Mouse (Mus musculus) hindbrain, embryonic 14.5 days (tissue): Measurements from ENCODE around the gene Dnase1l1. TPM values are rescaled to one million over a fixed set of nuclear protein-coding genes. Genes with fewer than 3 reads are reported as not detected.

ENCODE experiments used
- ATAC-seq: fragments of 200-750 bp; cut with Nextera tagmentation; 2 replicates; pipeline ENCODE4 v1.8.0; 2017; ENCODE audit warnings: moderate number of reproducible peaks, mild to moderate bottlenecking, moderate TSS enrichment, moderate library complexity; ENCODE audit not compliant: low FRiP score
- DNase-seq: peaks from one replicate; pipeline ENCODE4 v3.0.0-alpha.2; 2015; ENCODE audit warnings: low spot score
- H3K27ac ChIP-seq: fragments of 300-500 bp; sonication (generic); 2 replicates; pipeline ENCODE4 v1.5.1; 2014; ENCODE audit warnings: mild to moderate bottlenecking, moderate library complexity
- H3K27me3 ChIP-seq: fragments of 300-500 bp; sonication (generic); 2 replicates; pipeline ENCODE4 v1.6.1; 2014; ENCODE audit warnings: mild to moderate bottlenecking, low read length, mixed read lengths; ENCODE audit not compliant: control insufficient read depth, insufficient read depth
- H3K36me3 ChIP-seq: fragments of 300-500 bp; sonication (generic); replicated peaks from 2 replicates; pipeline ENCODE4 v1.6.1; 2014; ENCODE audit not compliant: control insufficient read depth, insufficient read depth
- H3K4me1 ChIP-seq: fragments of 300-500 bp; sonication (generic); replicated peaks from 2 replicates; pipeline ENCODE4 v1.6.1; 2014; ENCODE audit warnings: antibody characterized with exemption, low read length, mixed read lengths; ENCODE audit not compliant: control insufficient read depth, insufficient read depth
- H3K4me2 ChIP-seq: fragments of 300-500 bp; sonication (generic); replicated peaks from 2 replicates; pipeline ENCODE4 v1.6.1; 2014; ENCODE audit warnings: mild to moderate bottlenecking, moderate library complexity
- H3K4me3 ChIP-seq: fragments of 300-500 bp; sonication (generic); replicated peaks from 2 replicates; pipeline ENCODE4 v1.5.1; 2014; ENCODE audit warnings: mild to moderate bottlenecking, low read length
- H3K9ac ChIP-seq: fragments of 300-500 bp; sonication (generic); 2 replicates; pipeline ENCODE4 v1.6.1; 2014
- H3K9me3 ChIP-seq: fragments of 300-500 bp; sonication (generic); 2 replicates; pipeline ENCODE4 v1.6.1; 2016; ENCODE audit warnings: low read length; ENCODE audit not compliant: control insufficient read depth
- WGBS: fragments of 180-500 bp; shearing (Covaris S2); extraction: QIAGEN DNeasy Blood & Tissue Kit; methylation state at CpG from one replicate; pipeline ENCODE4 v1.1.7; 2014; 5-methylcytosine and 5-hydroxymethylcytosine counted together
- polyA plus RNA-seq: library from polyadenylated mRNA; unstranded; fragments of >200 nt; fragmentation: Nextera tagmentation; extraction: Ambion mirVana; gene quantifications from 2 replicates; pipeline ENCODE4 v1.2.1, GENCODE M21; 2014

The Dnase1l1 gene
- polyA plus RNA-seq, 1 experiment from 2014 or later: 3.6 TPM

DNA sequence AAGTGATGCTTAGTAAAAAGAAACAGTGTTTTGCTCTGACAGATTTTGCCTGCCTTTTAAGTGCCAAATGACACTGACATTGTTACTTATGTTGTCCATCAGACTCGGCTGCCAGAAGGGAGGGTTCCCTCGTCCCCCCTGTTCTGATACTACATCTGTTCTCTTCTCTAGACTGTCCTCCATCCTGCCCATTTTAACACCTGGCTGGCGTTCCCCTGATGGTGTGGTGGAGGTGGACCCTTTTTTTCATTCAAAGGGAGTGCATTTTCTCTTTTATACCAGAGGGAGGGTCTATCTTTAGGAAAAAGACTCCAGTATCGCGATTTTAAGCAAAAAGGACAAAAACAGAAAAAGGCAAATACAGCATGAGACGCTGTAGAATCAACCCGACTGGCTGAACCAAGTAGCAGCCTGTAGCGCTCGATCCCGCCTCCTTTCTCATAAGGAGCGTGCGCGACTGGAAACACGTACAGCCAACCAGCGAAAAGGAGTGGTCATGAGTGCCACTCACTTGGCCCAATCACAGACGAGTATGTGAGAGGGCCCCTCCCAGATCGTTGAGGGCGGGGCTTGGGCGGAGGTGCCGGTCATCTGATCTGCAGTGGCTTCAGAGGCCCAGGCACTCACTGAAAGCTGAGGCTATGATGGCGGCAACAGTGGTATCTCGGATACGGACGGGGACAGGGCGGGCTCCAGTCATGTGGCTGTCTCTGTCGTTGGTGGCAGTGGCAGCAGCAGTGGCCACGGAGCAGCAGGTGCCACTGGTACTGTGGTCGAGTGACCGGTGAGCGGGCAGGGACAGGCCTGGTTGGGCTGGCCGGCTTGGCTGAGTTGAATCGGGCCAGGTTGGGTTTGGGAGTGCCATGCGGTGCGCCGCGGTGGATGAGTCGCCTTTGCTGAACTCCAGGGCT lies 14.7 kb upstream of the Dnase1l1 start, which contains the start of gene Atp6ap1:
Gene Atp6ap1 (plus strand): TSS at position 560 of the 911 bp plus-strand sequence.
- peaks cover 19% of the 10 kb centered on the region; the same call in 1 of the 2 replicates for H3K36me3 ChIP-seq
- 14% methylated on average over 35 of the region's 37 CpGs for WGBS

GRCm38 (mm10) chrX:74293431-74293830 lies 11.3 kb upstream of the Dnase1l1 start:
- H3K4me3 ChIP-seq: no peak overlapping the region
- ATAC-seq: no peak
- 80% methylated on average over 4 of the region's 4 CpGs for WGBS

More for the DNA sequence above, 14.7 kb upstream of the Dnase1l1 start, which contains the start of gene Atp6ap1:
- Histone ChIP-seq H3K27me3 (no peaks in the 10 kb centered on the region), H3K27ac (peak within 1 kb of the TSS; percentile 87), H3K4me2 (peak within 1 kb of the TSS; percentile 69), H3K9me3 (no peaks in the 10 kb centered on the region), H3K4me3 (peak within 1 kb of the TSS; percentile 67), H3K9ac (peak within 1 kb of the TSS; percentile 82), H3K4me1 (no peaks in the 10 kb centered on the region)
- DNase-seq (peak; percentile 88), ATAC-seq (peak; percentile 99)

DNA sequence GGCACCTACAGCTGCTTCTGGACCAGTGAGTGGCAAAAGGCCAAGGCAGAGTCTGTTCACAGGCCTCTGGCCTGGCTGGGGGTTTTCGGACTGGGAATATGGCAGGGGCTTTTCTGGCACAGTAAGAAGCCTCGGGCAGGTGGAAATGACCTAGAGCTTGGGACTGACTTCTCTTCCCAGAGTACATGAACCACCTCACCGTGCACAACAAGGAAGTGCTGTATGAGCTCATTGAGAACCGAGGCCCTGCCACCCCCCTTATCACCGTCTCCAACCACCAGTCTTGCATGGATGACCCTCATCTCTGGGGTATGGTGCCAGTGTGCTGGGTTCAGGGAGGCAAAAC lies 928 bp upstream of the Dnase1l1 start:
- no peak for DNase-seq
- peak overlapping the region; percentile 65 for H3K4me2 ChIP-seq
- no peaks in the 10 kb centered on the region for H3K27me3 ChIP-seq
- H3K4me1 ChIP-seq: peaks cover 6% of the 10 kb centered on the region; the same call in 1 of the 2 replicates
- H3K9ac ChIP-seq: peak overlapping the region; percentile 76
- peak overlapping the region; percentile 59 for H3K4me3 ChIP-seq
- ATAC-seq: peak; percentile 42
- H3K27ac ChIP-seq: peak overlapping the region; percentile 86
- WGBS: 42% methylated on average over 5 of the region's 5 CpGs
- H3K36me3 ChIP-seq: no peaks in the 10 kb centered on the region
- no peaks in the 10 kb centered on the region for H3K9me3 ChIP-seq

More at GRCm38 (mm10) chrX:74293431-74293830, 11.3 kb upstream of the Dnase1l1 start:
- DNase-seq: no peak
- Histone ChIP-seq H3K4me1 (no peaks in the 10 kb centered on the region), H3K36me3 (peaks cover 6% of the 10 kb centered on the region; the same call in 1 of the 2 replicates), H3K9ac (no peak overlapping the region), H3K4me2 (no peak overlapping the region), H3K27me3 (no peaks in the 10 kb centered on the region), H3K27ac (no peak overlapping the region), H3K9me3 (no peaks in the 10 kb centered on the region)

GRCm38 (mm10) chrX:74282395-74283091 lies 406 bp upstream of the Dnase1l1 start:
- WGBS: 20% methylated on average over 39 of the region's 39 CpGs

DNA sequence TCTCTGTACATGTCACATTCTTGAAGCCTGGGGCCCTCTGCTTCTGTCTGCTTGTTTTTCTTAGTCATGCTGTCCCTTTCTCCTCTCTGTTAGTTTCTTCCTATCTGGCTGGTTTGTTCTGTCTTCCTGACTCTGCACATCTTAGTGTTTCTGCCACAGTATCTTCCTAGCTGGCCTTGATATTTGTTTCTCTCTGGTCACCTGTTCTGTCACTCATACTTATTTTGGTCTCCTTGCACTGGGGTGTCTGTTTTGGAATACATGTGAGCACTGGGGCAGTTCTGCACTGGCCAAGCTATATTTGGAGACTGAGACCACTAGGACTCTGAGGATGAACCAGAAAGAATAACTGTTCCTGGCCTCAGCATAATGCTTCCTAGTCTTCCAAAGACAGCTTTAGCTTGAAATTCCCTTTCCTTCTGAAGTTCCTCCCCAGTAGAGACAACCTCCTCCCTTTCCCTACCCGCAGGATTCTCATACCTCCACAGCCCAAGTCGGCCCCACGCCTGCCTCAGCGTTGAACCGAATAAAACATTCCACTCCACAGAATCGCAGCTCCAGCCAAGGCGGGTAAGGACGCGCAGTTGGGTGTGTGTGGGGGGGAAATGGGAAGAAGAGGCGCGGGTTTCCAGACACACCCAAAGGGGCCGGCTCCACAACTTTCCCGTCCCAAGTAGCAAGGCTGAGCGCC lies 951 bp downstream of the Dnase1l1 start:
- peak overlapping the region; percentile 65 for H3K4me2 ChIP-seq
- H3K27ac ChIP-seq: no peak overlapping the region
- H3K4me1 ChIP-seq: peaks cover 6% of the 10 kb centered on the region; the same call in 1 of the 2 replicates
- peak overlapping the region; percentile 59 for H3K4me3 ChIP-seq
- ATAC-seq (no peak), DNase-seq (no peak)
- H3K36me3 ChIP-seq: no peaks in the 10 kb centered on the region
- H3K9ac ChIP-seq: peak overlapping the region; percentile 76
- H3K9me3 ChIP-seq: no peaks in the 10 kb centered on the region
- H3K27me3 ChIP-seq: no peaks in the 10 kb centered on the region
- 10% methylated on average over 14 of the region's 14 CpGs for WGBS

More at GRCm38 (mm10) chrX:74282395-74283091, 406 bp upstream of the Dnase1l1 start:
- Histone ChIP-seq H3K4me3 (peak overlapping the region; percentile 59), H3K9ac (peak overlapping the region; percentile 76), H3K4me2 (peak overlapping the region; percentile 65), H3K27me3 (no peaks in the 10 kb centered on the region), H3K4me1 (peaks cover 6% of the 10 kb centered on the region; the same call in 1 of the 2 replicates), H3K27ac (peak overlapping the region; percentile 86), H3K9me3 (no peaks in the 10 kb centered on the region), H3K36me3 (no peaks in the 10 kb centered on the region)
- DNase-seq: peak; percentile 80
- peak; percentile 85 for ATAC-seq

GRCm38 (mm10) chrX:74277916-74278315 lies 4.2 kb downstream of the Dnase1l1 start:
- H3K9ac ChIP-seq: no peak overlapping the region
- H3K4me3 ChIP-seq: no peak overlapping the region
- no peak for DNase-seq
- H3K4me1 ChIP-seq: no peaks in the 10 kb centered on the region; the same call in 1 of the 2 replicates
- ATAC-seq: no peak
- no peak overlapping the region for H3K27ac ChIP-seq
- no peaks in the 10 kb centered on the region for H3K9me3 ChIP-seq
- no peak overlapping the region for H3K4me2 ChIP-seq
- no peaks in the 10 kb centered on the region for H3K27me3 ChIP-seq
- peaks cover 5% of the 10 kb centered on the region for H3K36me3 ChIP-seq
- WGBS: 78% methylated on average over 8 of the region's 8 CpGs

DNA sequence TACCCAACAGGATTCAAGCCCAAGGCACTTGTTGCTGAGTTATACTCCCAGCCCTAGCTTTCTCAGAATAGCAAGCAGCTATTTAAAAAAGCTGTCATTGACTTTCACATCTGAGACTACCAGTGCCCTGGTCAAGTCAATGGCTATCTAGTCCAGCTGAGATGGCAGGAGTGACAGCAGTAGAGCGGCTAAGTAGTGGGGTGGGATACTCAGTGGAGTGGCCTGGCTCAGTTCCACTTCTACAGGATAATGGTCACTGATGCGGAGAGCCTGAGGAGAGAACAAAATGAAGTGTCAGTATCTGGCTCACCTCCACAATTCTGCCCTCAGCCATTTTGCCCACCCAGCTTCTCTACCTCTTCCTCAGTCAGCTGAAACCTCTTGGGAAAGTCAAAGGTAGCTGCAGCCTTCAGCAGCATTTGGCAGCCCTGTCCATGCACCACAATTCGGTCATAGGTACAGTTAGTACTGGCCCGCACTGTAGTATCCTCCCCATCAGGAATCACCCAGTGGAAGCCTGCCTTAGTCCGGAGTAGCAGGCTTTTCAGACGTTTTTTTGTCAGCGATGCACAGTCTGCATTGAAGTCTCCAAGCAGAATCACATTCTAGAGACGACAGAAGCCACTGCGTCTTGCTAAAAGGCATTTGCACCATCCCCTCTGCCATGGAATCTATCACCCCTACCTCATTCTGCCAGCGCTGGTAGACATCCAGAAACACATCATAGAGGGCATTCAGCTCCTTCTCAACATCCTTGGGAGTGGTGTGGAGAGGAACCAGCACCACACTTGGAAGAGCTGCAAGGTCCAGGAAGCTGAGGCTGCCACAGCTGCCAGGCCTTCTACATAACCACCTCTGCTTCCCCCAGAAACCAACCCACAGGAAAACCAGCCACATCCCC lies 8.5 kb downstream of the Dnase1l1 start:
- no peak for ATAC-seq
- no peak overlapping the region for H3K27ac ChIP-seq
- no peak overlapping the region for H3K4me3 ChIP-seq
- H3K27me3 ChIP-seq: no peaks in the 10 kb centered on the region
- WGBS: 32% methylated on average over 10 of the region's 10 CpGs
- no peak overlapping the region for H3K9ac ChIP-seq
- H3K4me2 ChIP-seq: no peak overlapping the region
- DNase-seq: no peak
- H3K9me3 ChIP-seq: no peaks in the 10 kb centered on the region
- no peaks in the 10 kb centered on the region; the same call in 1 of the 2 replicates for H3K4me1 ChIP-seq
- peaks cover 16% of the 10 kb centered on the region for H3K36me3 ChIP-seq

GRCm38 (mm10) chrX:74270902-74271551 lies 11.1 kb downstream of the Dnase1l1 start:
- Histone ChIP-seq H3K27ac (peak overlapping the region; percentile 56), H3K9me3 (no peaks in the 10 kb centered on the region), H3K4me1 (no peaks in the 10 kb centered on the region; the same call in 1 of the 2 replicates), H3K9ac (peak overlapping the region; percentile 75), H3K36me3 (peaks cover 16% of the 10 kb centered on the region), H3K27me3 (no peaks in the 10 kb centered on the region), H3K4me2 (peak overlapping the region; percentile 67), H3K4me3 (peak overlapping the region; percentile 58)
- DNase-seq (no peak), ATAC-seq (no peak)
- 18% methylated on average over 27 of the region's 27 CpGs for WGBS
